Mouse (Mus musculus) olfactory bulb, adult 2 months (tissue): ENCODE data around the gene Noxo1.

ENCODE experiments used
- CTCF ChIP-seq: fragments of 200-500 bp; IDR thresholded peaks from 2 replicates; pipeline ENCODE4 v1.5.1; 2012; ENCODE audit warnings: low read depth, mild to moderate bottlenecking, low read length, moderate library complexity; ENCODE audit not compliant: insufficient read depth
- POLR2A ChIP-seq: fragments of 200-500 bp; IDR thresholded peaks from 2 replicates; pipeline ENCODE4 v1.6.1; 2012; ENCODE audit warnings: mild to moderate bottlenecking, low read depth, low read length, moderate library complexity; ENCODE audit not compliant: insufficient read depth

DNA sequence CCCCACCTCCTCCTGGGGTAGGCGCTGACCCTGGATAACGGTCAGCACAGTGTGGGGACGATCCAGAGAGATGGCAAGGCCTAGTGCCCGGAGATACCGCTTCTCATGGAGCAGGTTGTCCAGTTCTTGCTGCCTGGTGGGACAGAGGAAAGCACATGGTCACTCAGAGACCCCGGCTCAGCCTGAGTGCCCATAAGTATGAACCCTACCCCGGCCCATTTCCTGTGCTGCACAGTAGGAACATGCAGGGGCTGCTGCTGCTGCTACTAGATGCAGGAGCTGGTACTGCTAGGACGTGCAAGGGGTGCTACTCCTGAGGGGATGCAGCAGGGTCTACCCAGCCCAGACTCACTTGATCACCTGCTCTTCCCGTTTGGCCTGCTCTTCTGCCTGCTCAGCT lies 5.2 kb downstream of the Noxo1 start:
- TF ChIP-seq CTCF = no peak
- TF ChIP-seq POLR2A = no peak
